Mouse (Mus musculus) hindbrain, embryonic 16.5 days (tissue): Measurements from ENCODE around the gene Olfr1291-ps1. TPM values are rescaled to one million over a fixed set of nuclear protein-coding genes. Genes with fewer than 3 reads are reported as not detected.

Experiments used
- ATAC-seq: fragments of 200-750 bp; cut with Nextera tagmentation; 2 replicates; pipeline ENCODE4 v1.8.0; 2017; ENCODE audit warnings: moderate TSS enrichment, moderate library complexity
- H3K27ac ChIP-seq: fragments of 300-500 bp; sonication (generic); 2 replicates; pipeline ENCODE4 v1.5.1; 2014; ENCODE audit warnings: low read depth, mild to moderate bottlenecking, control low read depth, low read length, moderate library complexity
- H3K27me3 ChIP-seq: fragments of 300-500 bp; sonication (generic); replicated peaks from 2 replicates; pipeline ENCODE4 v1.6.1; 2014; ENCODE audit warnings: low read length; ENCODE audit not compliant: control insufficient read depth, insufficient read depth
- H3K36me3 ChIP-seq: fragments of 300-500 bp; sonication (generic); 2 replicates; pipeline ENCODE4 v1.6.1; 2014; ENCODE audit warnings: mild to moderate bottlenecking, low read length, moderate library complexity, mixed read lengths; ENCODE audit not compliant: control insufficient read depth, insufficient read depth
- H3K4me1 ChIP-seq: fragments of 300-500 bp; sonication (generic); 2 replicates; pipeline ENCODE4 v1.6.1; 2014; ENCODE audit warnings: low read depth, low read length; ENCODE audit not compliant: control insufficient read depth, insufficient read depth
- H3K4me2 ChIP-seq: fragments of 300-500 bp; sonication (generic); 2 replicates; pipeline ENCODE4 v1.6.1; 2014; ENCODE audit warnings: mild to moderate bottlenecking, low read length, control low read depth, moderate library complexity
- H3K4me3 ChIP-seq: fragments of 300-500 bp; sonication (generic); 2 replicates; pipeline ENCODE4 v1.5.1; 2014; ENCODE audit warnings: mild to moderate bottlenecking, low read length, control low read depth, moderate library complexity
- H3K9ac ChIP-seq: fragments of 300-500 bp; sonication (generic); 2 replicates; pipeline ENCODE4 v1.6.1; 2014; ENCODE audit warnings: low read depth, mild to moderate bottlenecking, control low read depth, low read length, moderate library complexity
- H3K9me3 ChIP-seq: fragments of 300-500 bp; sonication (generic); 2 replicates; pipeline ENCODE4 v1.6.1; 2014; ENCODE audit warnings: mild to moderate bottlenecking, low read length, moderate library complexity; ENCODE audit not compliant: control insufficient read depth
- WGBS: fragments of 180-500 bp; shearing (Covaris S2); extraction: QIAGEN DNeasy Blood & Tissue Kit; methylation state at CpG from one replicate; pipeline ENCODE4 v1.1.7; 2014; 5-methylcytosine and 5-hydroxymethylcytosine counted together
- polyA plus RNA-seq: library from polyadenylated mRNA; unstranded; fragments of >200 nt; fragmentation: Nextera tagmentation; extraction: Ambion mirVana; gene quantifications from 2 replicates; pipeline ENCODE4 v1.2.1, GENCODE M21; 2015

Gene Olfr1291-ps1
- polyA plus RNA-seq = not detected in 2 replicates

- Histone ChIP-seq H3K36me3 (no peaks in the 10 kb centered on the region), H3K4me1 (no peaks in the 10 kb centered on the region), H3K4me3 (no peak within 1 kb of the TSS), H3K27ac (no peak within 1 kb of the TSS), H3K9me3 (no peaks in the 10 kb centered on the region), H3K9ac (no peak within 1 kb of the TSS), H3K4me2 (no peak within 1 kb of the TSS), H3K27me3 (no peaks in the 10 kb centered on the region)
- 91% methylated on average over 3 of the region's 3 CpGs for WGBS
- ATAC-seq = no peak
These were observed at the start of gene Olfr1291-ps1 for GRCm38 (mm10) chr2:111496880-111497279. TSS of gene Olfr1291-ps1 (plus strand) at chr2:111497180.

- ATAC-seq = no peak
- no peaks in the 10 kb centered on the region for H3K27me3 ChIP-seq
- no peaks in the 10 kb centered on the region for H3K4me1 ChIP-seq
- H3K36me3 ChIP-seq = no peaks in the 10 kb centered on the region
- no peak within 1 kb of the TSS for H3K27ac ChIP-seq
- no peaks in the 10 kb centered on the region for H3K9me3 ChIP-seq
- no peak within 1 kb of the TSS for H3K4me3 ChIP-seq
- H3K4me2 ChIP-seq = no peak within 1 kb of the TSS
- WGBS = 64% methylated on average over 1 of the region's 1 CpGs
- H3K9ac ChIP-seq = no peak within 1 kb of the TSS
These were observed 48.1 kb upstream of the Olfr1291-ps1 start, which contains the start of gene Olfr1287 for GRCm38 (mm10) chr2:111448842-111449241. TSS of gene Olfr1287 (plus strand) at chr2:111449142.

GRCm38 (mm10) chr2:111473801-111474200 is 23.2 kb upstream of the Olfr1291-ps1 start, which contains the start of gene Olfr1288:
TSS of gene Olfr1288 (plus strand) at chr2:111474101.
- 92% methylated on average over 1 of the region's 1 CpGs for WGBS
- H3K27me3 ChIP-seq = no peaks in the 10 kb centered on the region
- H3K4me3 ChIP-seq = no peak within 1 kb of the TSS
- no peaks in the 10 kb centered on the region for H3K4me1 ChIP-seq
- no peak within 1 kb of the TSS for H3K27ac ChIP-seq
- H3K36me3 ChIP-seq = no peaks in the 10 kb centered on the region
- no peak within 1 kb of the TSS for H3K9ac ChIP-seq
- no peak for ATAC-seq
- no peaks in the 10 kb centered on the region for H3K9me3 ChIP-seq
- H3K4me2 ChIP-seq = no peak within 1 kb of the TSS

GRCm38 (mm10) chr2:111480519-111480918 is 16.5 kb upstream of the Olfr1291-ps1 start, which contains the start of gene Olfr1289:
TSS of gene Olfr1289 (plus strand) at chr2:111480819.
- 59% methylated on average over 1 of the region's 1 CpGs for WGBS
- H3K9ac ChIP-seq = no peak within 1 kb of the TSS
- no peaks in the 10 kb centered on the region for H3K36me3 ChIP-seq
- H3K4me3 ChIP-seq = no peak within 1 kb of the TSS
- H3K9me3 ChIP-seq = no peaks in the 10 kb centered on the region
- no peak within 1 kb of the TSS for H3K4me2 ChIP-seq
- H3K27me3 ChIP-seq = no peaks in the 10 kb centered on the region
- H3K27ac ChIP-seq = no peak within 1 kb of the TSS
- no peak for ATAC-seq
- H3K4me1 ChIP-seq = no peaks in the 10 kb centered on the region

- Histone ChIP-seq H3K9me3 (no peaks in the 10 kb centered on the region), H3K27me3 (no peaks in the 10 kb centered on the region), H3K9ac (no peak within 1 kb of the TSS), H3K4me3 (no peak within 1 kb of the TSS), H3K4me1 (no peaks in the 10 kb centered on the region), H3K36me3 (no peaks in the 10 kb centered on the region), H3K4me2 (no peak within 1 kb of the TSS), H3K27ac (no peak within 1 kb of the TSS)
- ATAC-seq = no peak
- WGBS = 79% methylated on average over 5 of the region's 5 CpGs
These were observed 3.3 kb upstream of the Olfr1291-ps1 start, which contains the start of gene Olfr1290 for GRCm38 (mm10) chr2:111493729-111494128. TSS of gene Olfr1290 (minus strand) at chr2:111493829.

- Histone ChIP-seq H3K36me3 (no peaks in the 10 kb centered on the region), H3K9me3 (peaks cover 4% of the 10 kb centered on the region; the same call in 1 of the 2 replicates), H3K9ac (no peak overlapping the region), H3K4me1 (no peaks in the 10 kb centered on the region), H3K4me2 (no peak overlapping the region), H3K27ac (no peak overlapping the region), H3K4me3 (no peak overlapping the region), H3K27me3 (no peaks in the 10 kb centered on the region)
- 92% methylated on average over 10 of the region's 10 CpGs for WGBS
- no peak for ATAC-seq
These were observed 20.5 kb downstream of the Olfr1291-ps1 start for GRCm38 (mm10) chr2:111517451-111517850.

- H3K9me3 ChIP-seq = no peaks in the 10 kb centered on the region
- no peak within 1 kb of the TSS for H3K27ac ChIP-seq
- H3K4me3 ChIP-seq = no peak within 1 kb of the TSS
- no peaks in the 10 kb centered on the region for H3K36me3 ChIP-seq
- WGBS = 91% methylated on average over 1 of the region's 1 CpGs
- H3K9ac ChIP-seq = no peak within 1 kb of the TSS
- no peaks in the 10 kb centered on the region for H3K27me3 ChIP-seq
- H3K4me2 ChIP-seq = no peak within 1 kb of the TSS
- ATAC-seq = no peak
- H3K4me1 ChIP-seq = no peaks in the 10 kb centered on the region
These were observed 27.9 kb downstream of the Olfr1291-ps1 start, which contains the start of gene Olfr1293-ps for GRCm38 (mm10) chr2:111524903-111525302. TSS of gene Olfr1293-ps (plus strand) at chr2:111525203.

- Histone ChIP-seq H3K9ac (no peak within 1 kb of the TSS), H3K4me1 (no peaks in the 10 kb centered on the region), H3K4me2 (no peak within 1 kb of the TSS), H3K27me3 (no peaks in the 10 kb centered on the region), H3K4me3 (no peak within 1 kb of the TSS), H3K9me3 (no peaks in the 10 kb centered on the region), H3K36me3 (no peaks in the 10 kb centered on the region), H3K27ac (no peak within 1 kb of the TSS)
- 77% methylated on average over 1 of the region's 1 CpGs for WGBS
- no peak for ATAC-seq
These were observed 43.2 kb downstream of the Olfr1291-ps1 start, which contains the start of gene Olfr1294 for GRCm38 (mm10) chr2:111540191-111540590. TSS of gene Olfr1294 (minus strand) at chr2:111540291.
